ENCODE assay signal across 13 mouse cellular contexts in the genomic region with DNA sequence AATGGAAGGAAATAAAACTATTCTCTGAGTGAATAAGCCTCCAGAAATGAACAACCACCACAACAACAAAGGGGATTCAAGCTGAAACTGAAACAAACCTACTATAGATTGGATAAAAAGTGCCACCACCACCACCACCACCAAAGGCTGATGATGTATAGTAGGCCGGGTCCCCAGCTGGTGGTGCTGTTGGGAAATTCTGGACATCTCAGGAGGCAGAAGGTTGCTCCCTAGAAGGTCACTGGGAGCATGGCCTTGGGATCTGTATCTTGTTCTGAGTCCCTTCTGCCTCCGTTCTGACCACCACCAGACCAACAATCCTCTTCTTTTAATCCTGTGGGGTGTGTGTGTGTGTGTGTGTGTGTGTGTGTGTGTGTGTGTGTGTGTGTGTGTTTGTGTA. TPM values are rescaled to one million over a fixed set of nuclear protein-coding genes. Genes with fewer than 3 reads are reported as not detected.
DNase-seq lines count a peak whose midpoint lies in the region; ATAC-seq and TF ChIP-seq lines count a peak whose summit lies in the region.
"Had no signal": no experiment of that assay in that cellular context is flagged by ENCODE, and none has a peak within 500 bp of the region (broad histone marks: within the 10 kb centered on the region; RNA-seq: fewer than 3 reads in every experiment).

No protein-coding gene starts in this region.

- TF ChIP-seq POLR2A in MEL (IDR thresholded peaks at IDR 0.05; ENCODE audit: control insufficient read depth in 1 of 2, insufficient read depth in 1 of 2, low read depth in 1 of 2, low read length in 2 of 2, poor library complexity in 1 of 2) = no peak

- peak; percentile 1 for TF ChIP-seq RAD21 in MEL (IDR thresholded peaks at IDR 0.05; ENCODE audit: low read depth, low read length)

- no peaks in the 10 kb centered on the region for H3K79me2 ChIP-seq in MEL (ENCODE audit: control insufficient read depth, insufficient read depth, low read length, poor library complexity)

- H3K9ac ChIP-seq in kidney, embryonic 14.5 days (ENCODE audit: low read depth, low read length) = no peak overlapping the region
- no peak overlapping the region for H3K9ac ChIP-seq in MEL (ENCODE audit: control insufficient read depth, low read depth, low read length, poor library complexity, severe bottlenecking)
- H3K9ac ChIP-seq: liver, embryonic 15.5 days had no signal

- TF ChIP-seq CTCF in MEL (IDR thresholded peaks at IDR 0.05 in 2 of 3, conservative IDR thresholded peaks at IDR 0.05 in 1 of 3; ENCODE audit: control insufficient read depth in 1 of 3, insufficient read depth in 1 of 3, low read depth in 2 of 3, low read length in 3 of 3, poor library complexity in 1 of 3, severe bottlenecking in 1 of 3) = no peak

- no peaks in the 10 kb centered on the region for H3K27me3 ChIP-seq in kidney, embryonic 14.5 days (ENCODE audit: control insufficient read depth, insufficient read depth, low read length)
- peaks cover 9% of the 10 kb centered on the region in 2 experiments; a peak in 3 of 4 replicates for H3K27me3 ChIP-seq in MEL (ENCODE audit: control insufficient read depth in 1 of 2, insufficient read depth in 2 of 2, low read length in 2 of 2)
- H3K27me3 ChIP-seq: liver, embryonic 15.5 days had no signal

- no peaks in the 10 kb centered on the region for H3K9me3 ChIP-seq in kidney, embryonic 14.5 days (ENCODE audit: control insufficient read depth, low read length)
- H3K9me3 ChIP-seq in MEL (replicated peaks; ENCODE audit: insufficient read depth, low read length) = no peaks in the 10 kb centered on the region
- H3K9me3 ChIP-seq: embryonic facial prominence, embryonic 10.5 days; liver, embryonic 15.5 days had no signal

- H3K4me3 ChIP-seq in kidney, embryonic 14.5 days (ENCODE audit: low read length) = no peak overlapping the region
- H3K4me3 ChIP-seq in MEL (ENCODE audit: control insufficient read depth in 1 of 2, insufficient read depth in 1 of 2, low read depth in 2 of 2, low read length in 2 of 2) = no peak overlapping the region
- H3K4me3 ChIP-seq: embryonic facial prominence, embryonic 10.5 days; liver, embryonic 15.5 days had no signal

- TF ChIP-seq EP300 in MEL (IDR thresholded peaks at IDR 0.05; ENCODE audit: low read depth in 1 of 2, low read length in 2 of 2) = no peak

- WGBS in kidney, embryonic 14.5 days = 56% methylated on average over 2 of the region's 2 CpGs

- no peak overlapping the region for H3K4me2 ChIP-seq in kidney, embryonic 14.5 days (replicated peaks; ENCODE audit: low read depth, low read length)

- DNase-seq in kidney, adult 18-20 months = peak; percentile 11
- DNase-seq in A20 (ENCODE audit: low read depth, low spot score) (peak; percentile 21), MEL (ENCODE audit: low read depth, low spot score) (no peak)
- DNase-seq in kidney, postnatal 14 days = peak; percentile 12
- no peak for DNase-seq in natural killer cell, adult 2 months (ENCODE audit: low spot score in 2 of 2)
- DNase-seq in thymus, adult 18-20 months = no peak
- no peak for DNase-seq in layer of hippocampus, postnatal 14 days (ENCODE audit: low spot score in 2 of 2)
- DNase-seq: layer of hippocampus, adult 9-11 months; right cerebral cortex, postnatal 4 days had no signal

- no peak for ATAC-seq in kidney, embryonic 14.5 days (ENCODE audit: low FRiP score, low TSS enrichment)
- ATAC-seq: forebrain, embryonic 14.5 days had no signal

- no peaks in the 10 kb centered on the region for H3K36me3 ChIP-seq in kidney, embryonic 14.5 days (ENCODE audit: control insufficient read depth, insufficient read depth, low read length)
- 0 out of 4 replicates have a peak, but pooled peaks cover 0 to 2% of the 10 kb centered on the region in 2 experiments for H3K36me3 ChIP-seq in MEL (ENCODE audit: control insufficient read depth in 1 of 2, insufficient read depth in 2 of 2, low read length in 2 of 2)
- H3K36me3 ChIP-seq: embryonic facial prominence, embryonic 10.5 days; liver, embryonic 15.5 days had no signal

- 0 out of 2 replicates have a peak, but pooled peaks cover 4% of the 10 kb centered on the region for H3K4me1 ChIP-seq in kidney, embryonic 14.5 days (ENCODE audit: control insufficient read depth, insufficient read depth, low read length)
- H3K4me1 ChIP-seq in MEL (ENCODE audit: control insufficient read depth in 1 of 2, insufficient read depth in 2 of 2, low read length in 2 of 2) = peaks cover 0 to 6% of the 10 kb centered on the region in 2 experiments; a peak in 1 of 4 replicates
- H3K4me1 ChIP-seq: liver, embryonic 15.5 days had no signal

- H3K27ac ChIP-seq in kidney, embryonic 14.5 days (ENCODE audit: low read depth, low read length) = no peak overlapping the region
- no peak overlapping the region for H3K27ac ChIP-seq in MEL (ENCODE audit: control insufficient read depth, low read depth, low read length)
- H3K27ac ChIP-seq: embryonic facial prominence, embryonic 10.5 days; liver, embryonic 15.5 days had no signal

TF ChIP-seq in MEL, 35 proteins besides CTCF, POLR2A, EP300 and RAD21:
- no peak for TF ChIP-seq TBP (IDR thresholded peaks at IDR 0.05; ENCODE audit: low read depth, low read length)
- no peak for TF ChIP-seq MAX (IDR thresholded peaks at IDR 0.05; ENCODE audit: low read length)
- TF ChIP-seq NELFE (IDR thresholded peaks at IDR 0.05; ENCODE audit: low read depth, low read length) = no peak
- TF ChIP-seq ETS1 (IDR thresholded peaks at IDR 0.05; ENCODE audit: low read depth, low read length) = no peak
- no peak for TF ChIP-seq MYB (IDR thresholded peaks at IDR 0.05; ENCODE audit: low read depth, low read length)
- TF ChIP-seq BHLHE40 (IDR thresholded peaks at IDR 0.05; ENCODE audit: borderline replicate concordance, low read depth, low read length) = no peak
- no peak for TF ChIP-seq MYC (IDR thresholded peaks at IDR 0.05; ENCODE audit: low read depth, low read length)
- no peak for TF ChIP-seq ZMIZ1 (IDR thresholded peaks at IDR 0.05; ENCODE audit: low read depth, low read length)
- no peak for TF ChIP-seq ZKSCAN1 (IDR thresholded peaks at IDR 0.05; ENCODE audit: low read depth, low read length)
- no peak for TF ChIP-seq JUND (IDR thresholded peaks at IDR 0.05; ENCODE audit: low read depth, low read length)
- TF ChIP-seq NRF1 (IDR thresholded peaks at IDR 0.05; ENCODE audit: insufficient read depth, low read depth, low read length, poor library complexity, severe bottlenecking) = no peak
- TF ChIP-seq MXI1 (IDR thresholded peaks at IDR 0.05; ENCODE audit: low read depth, low read length) = no peak

RNA-seq across cellular contexts. Expression of a gene that starts 49.3 kb away (rescaled TPM):
- polyA plus RNA-seq in kidney, embryonic 14.5 days (2014; fragmentation: Nextera tagmentation; extraction: Ambion mirVana) = 11.4 and 18.1 TPM in 2 replicates
- 12.6 and 12.9 TPM in 2 replicates for total RNA-seq in MEL (2012; rRNA removed)
- 10 to 100 TPM in 1 of 2 experiments, not detected in 1; 25.9 TPM for polyA plus RNA-seq in MEL (2012; ENCODE audit: insufficient read depth in 1 of 2, insufficient read length in 2 of 2, low read depth in 1 of 2, low replicate concordance in 2 of 2, missing spikeins in 1 of 2)
- total RNA-seq in layer of hippocampus, postnatal 14 days (2021) = 10 to 100 TPM; 11.4 to 11.8 TPM

Comparison
In these comparisons a context has a peak if more than half of its experiments do, and no peak if none do; other contexts are left out.
1. DNase-seq: peak in kidney, adult 18-20 months (single experiment), A20 (single experiment) and kidney, postnatal 14 days (single experiment); none in MEL (single experiment), natural killer cell, adult 2 months (0 of 2), thymus, adult 18-20 months (0 of 2) and layer of hippocampus, postnatal 14 days (0 of 2).